8 mouse cellular contexts compared by ENCODE assay signal in genomic region chr14:118437156-118437931, GRCm38 (mm10).
DNase-seq lines count a peak whose midpoint lies in the region; ATAC-seq lines count a peak whose summit lies in the region.

No protein-coding gene starts in this region.

- no peaks in the 10 kb centered on the region for H3K36me3 ChIP-seq in heart, embryonic 16.5 days (ENCODE audit: control insufficient read depth, insufficient read depth)
- H3K36me3 ChIP-seq in limb, embryonic 11.5 days (ENCODE audit: control insufficient read depth, insufficient read depth, low read length), result no peaks in the 10 kb centered on the region
- no peaks in the 10 kb centered on the region for H3K36me3 ChIP-seq in neural tube, embryonic 13.5 days

- H3K27me3 ChIP-seq in heart, embryonic 16.5 days (ENCODE audit: control insufficient read depth, insufficient read depth, low read length), result peaks cover 55% of the 10 kb centered on the region
- H3K27me3 ChIP-seq in limb, embryonic 11.5 days (ENCODE audit: control insufficient read depth, insufficient read depth, low read length), result peaks cover 41% of the 10 kb centered on the region
- peaks cover 63% of the 10 kb centered on the region for H3K27me3 ChIP-seq in neural tube, embryonic 13.5 days

- peak overlapping the region; percentile 90 for H3K4me2 ChIP-seq in heart, embryonic 16.5 days (ENCODE audit: low read depth, low read length)
- peak overlapping the region; percentile 89 for H3K4me2 ChIP-seq in limb, embryonic 11.5 days (ENCODE audit: low read depth, severe bottlenecking)
- peak overlapping the region; percentile 94 for H3K4me2 ChIP-seq in neural tube, embryonic 13.5 days

- no peaks in the 10 kb centered on the region for H3K9me3 ChIP-seq in heart, embryonic 16.5 days (replicated peaks; ENCODE audit: control insufficient read depth, low read length)
- H3K9me3 ChIP-seq in limb, embryonic 11.5 days (ENCODE audit: control insufficient read depth, low read length), result no peaks in the 10 kb centered on the region
- no peaks in the 10 kb centered on the region for H3K9me3 ChIP-seq in neural tube, embryonic 13.5 days

- H3K4me3 ChIP-seq in heart, embryonic 16.5 days (ENCODE audit: low read length), result peak overlapping the region; percentile 58
- H3K4me3 ChIP-seq in limb, embryonic 11.5 days (ENCODE audit: low read depth, low read length), result peak overlapping the region; percentile 43
- peak overlapping the region; percentile 48 for H3K4me3 ChIP-seq in neural tube, embryonic 13.5 days

- peak overlapping the region; percentile 43 for H3K9ac ChIP-seq in heart, embryonic 16.5 days (ENCODE audit: low read length)
- H3K9ac ChIP-seq in limb, embryonic 11.5 days (ENCODE audit: low read length), result peak overlapping the region; percentile 50
- peak overlapping the region; percentile 72 for H3K9ac ChIP-seq in neural tube, embryonic 13.5 days

- no peak overlapping the region for H3K27ac ChIP-seq in heart, embryonic 16.5 days (ENCODE audit: low read length)
- H3K27ac ChIP-seq in limb, embryonic 11.5 days (replicated peaks; ENCODE audit: low read depth, low read length), result no peak overlapping the region
- peak overlapping the region; percentile 57 for H3K27ac ChIP-seq in neural tube, embryonic 13.5 days (replicated peaks)

- peaks cover 9% of the 10 kb centered on the region for H3K4me1 ChIP-seq in heart, embryonic 16.5 days (ENCODE audit: control insufficient read depth, insufficient read depth, low read length)
- H3K4me1 ChIP-seq in limb, embryonic 11.5 days (ENCODE audit: control insufficient read depth, insufficient read depth, low read length), result peaks cover 6% of the 10 kb centered on the region; the same call in 1 of the 2 replicates
- peaks cover 22% of the 10 kb centered on the region for H3K4me1 ChIP-seq in neural tube, embryonic 13.5 days (replicated peaks)

- WGBS in heart, embryonic 16.5 days, result under 1% methylated on average over 36 of the region's 36 CpGs
- WGBS in limb, embryonic 11.5 days, result under 1% methylated on average over 36 of the region's 36 CpGs
- 0% methylated on average over 36 of the region's 36 CpGs for WGBS in neural tube, embryonic 13.5 days

- peak; percentile 18; the same call in 1 of the 2 replicates for ATAC-seq in heart, embryonic 16.5 days (replicated peaks; ENCODE audit: extremely low read depth, insufficient read depth, low FRiP score)
- ATAC-seq in limb, embryonic 11.5 days (ENCODE audit: insufficient number of reproducible peaks, low FRiP score, low TSS enrichment, low read depth), result peak; percentile 53
- peak; percentile 88 for ATAC-seq in neural tube, embryonic 13.5 days (ENCODE audit: low read depth)

- peak; percentile 9 for DNase-seq in layer of hippocampus, adult 11-12 months (ENCODE audit: low spot score)
- DNase-seq in layer of hippocampus, adult 9-10 months (ENCODE audit: low spot score), result no peak
- peak; percentile 35 for DNase-seq in embryo, embryonic 11.5 days (ENCODE audit: low read depth, low spot score)
- DNase-seq in limb, embryonic 11.5 days (ENCODE audit: low spot score), result peak; percentile 62
- DNase-seq in urinary bladder, postnatal 36 days (ENCODE audit: low spot score in 2 of 2), result no peak
- DNase-seq in spleen, postnatal 10 days (ENCODE audit: low spot score in 2 of 2), result no peak

Comparison
In these comparisons a context has a peak if more than half of its experiments do, and no peak if none do; other contexts are left out.
1. DNase-seq: peak in layer of hippocampus, adult 11-12 months (single experiment), embryo, embryonic 11.5 days (single experiment) and limb, embryonic 11.5 days (single experiment); none in layer of hippocampus, adult 9-10 months (single experiment), urinary bladder, postnatal 36 days (0 of 2) and spleen, postnatal 10 days (0 of 2).
2. ATAC-seq: peak in every context shown above with its lines; median percentile 88 in neural tube, embryonic 13.5 days; 53 in limb, embryonic 11.5 days; 18 in heart, embryonic 16.5 days.
3. Peak in every context shown above with its lines, with median percentiles within 50 percentile points of each other: H3K4me2 ChIP-seq, H3K4me3 ChIP-seq and H3K9ac ChIP-seq.